Mouse (Mus musculus): ENCODE data around the gene Ptges3l. TPM values are rescaled to one million over a fixed set of nuclear protein-coding genes. Genes with fewer than 3 reads are reported as not detected.

The Ptges3l gene
- 4.9 TPM for polyA plus RNA-seq (2014; fragmentation: Illumina TruSeq; extraction: RNeasy Lipid Tissue Mini Kit (QIAGEN cat#74804); ENCODE audit: low read depth, low replicate concordance)

GRCm38 (mm10) chr11:101424925-101425813 lies at the start of gene Ptges3l, which contains the start of gene Rundc1:
Ptges3l (minus strand) TSS chr11:101425333.
Rundc1 (plus strand) TSS chr11:101425085.

GRCm38 (mm10) chr11:101465869-101466551 lies 40.9 kb upstream of the Ptges3l start, which contains the start of gene Vat1:
Vat1 (minus strand) TSS chr11:101466230.

GRCm38 (mm10) chr11:101464211-101465100 lies 39.3 kb upstream of the Ptges3l start, which contains the start of gene Rnd2:
Rnd2 (plus strand) TSS chr11:101464999.

GRCm38 (mm10) chr11:101448274-101448746 lies 23.2 kb upstream of the Ptges3l start, which contains the start of gene Ifi35:
Ifi35 (plus strand) TSS chr11:101448407.

GRCm38 (mm10) chr11:101442127-101442693 lies 17.1 kb upstream of the Ptges3l start, which contains the start of gene Rpl27:
Rpl27 (plus strand) TSS chr11:101442298.

DNA sequence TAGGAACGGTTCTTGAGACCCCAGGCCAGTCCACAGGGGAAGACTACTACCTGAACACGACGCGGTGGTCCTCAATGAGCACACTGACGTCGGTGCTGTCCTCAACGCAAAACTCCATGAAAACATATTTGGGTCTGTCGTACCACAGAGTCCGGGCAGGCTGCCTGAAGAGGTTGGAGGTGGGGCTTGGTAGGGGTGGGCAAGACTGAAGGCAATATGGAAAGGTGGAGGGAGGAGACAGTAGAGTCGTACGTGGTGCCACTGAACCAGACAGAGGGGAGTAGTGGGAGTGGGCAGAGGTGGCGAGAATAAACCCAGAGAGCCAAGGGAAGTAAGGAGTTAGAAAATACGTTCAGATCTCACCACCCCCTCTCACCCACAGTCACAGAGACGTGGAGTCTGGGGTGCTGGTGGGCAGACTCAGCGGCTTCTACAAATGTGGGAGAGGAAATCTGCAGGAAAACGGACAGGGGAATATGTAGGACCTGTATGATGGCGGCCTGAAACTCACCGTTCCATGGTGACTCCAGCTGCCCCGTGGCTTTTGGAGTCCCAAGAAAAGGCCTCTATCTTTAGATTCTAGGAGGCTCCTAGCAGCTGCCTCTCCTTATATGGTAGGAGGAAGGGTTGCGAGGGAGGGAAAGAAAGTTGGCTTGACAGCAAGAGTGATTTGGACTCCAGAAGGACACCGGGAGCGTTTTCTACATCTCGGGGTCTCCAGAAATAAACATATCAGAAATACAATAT lies 855 bp downstream of the Ptges3l start, which contains the start of gene Gm27029:
Gene Gm27029, minus strand, starts transcription at position 692 of the 747 bp plus-strand sequence.

DNA sequence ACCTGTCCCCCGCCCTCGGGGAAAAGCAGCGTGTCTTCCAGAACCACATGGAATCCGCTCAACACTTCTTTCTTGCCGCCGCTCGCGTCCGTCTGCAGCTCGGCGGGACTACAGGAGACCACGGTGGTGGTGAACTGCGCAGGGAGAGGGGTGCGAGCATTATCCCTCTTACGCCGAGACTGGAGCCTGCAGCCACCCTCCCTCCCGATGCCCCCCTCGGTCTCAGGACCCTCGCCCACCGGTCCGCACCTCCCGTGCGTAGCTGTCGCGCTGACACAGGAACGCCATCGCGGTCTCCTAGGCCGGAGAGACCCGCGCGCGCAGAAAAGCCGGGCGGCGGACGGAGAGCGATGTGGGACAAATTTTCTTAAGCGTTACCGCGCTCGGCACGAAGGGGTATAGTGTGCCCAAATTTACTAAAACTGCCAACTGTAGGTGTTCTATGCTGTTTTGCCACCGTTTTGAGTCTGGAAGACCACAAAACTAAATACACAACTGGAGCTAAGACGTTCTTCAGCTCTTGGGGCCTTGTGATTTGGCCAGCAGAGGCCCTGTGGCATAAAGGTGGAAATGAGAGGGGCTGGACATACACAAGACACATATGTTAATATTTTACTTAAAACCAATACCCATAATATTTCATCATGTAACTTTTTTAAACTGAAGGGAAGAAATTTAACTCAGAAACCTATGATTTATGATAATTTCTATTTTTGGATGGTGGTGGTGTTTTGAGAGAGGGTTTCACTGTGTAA lies 7.9 kb downstream of the Ptges3l start, which contains the start of gene Aarsd1:
Gene Aarsd1, minus strand, starts transcription at position 515 of the 755 bp plus-strand sequence.

Other genes with a start within 250 kb of the Ptges3l start
- not detected for gene Ccr10, start 249.9 kb downstream of the Ptges3l start, polyA plus RNA-seq (2014; fragmentation: Illumina TruSeq; extraction: RNeasy Lipid Tissue Mini Kit (QIAGEN cat#74804); ENCODE audit: low read depth, low replicate concordance)
- gene Ezh1, start 198.9 kb downstream of the Ptges3l start, polyA plus RNA-seq (2014; fragmentation: Illumina TruSeq; extraction: RNeasy Lipid Tissue Mini Kit (QIAGEN cat#74804); ENCODE audit: low read depth, low replicate concordance): 48.0 TPM
- 4.3 TPM for gene Ramp2, start 179.3 kb downstream of the Ptges3l start, polyA plus RNA-seq (2014; fragmentation: Illumina TruSeq; extraction: RNeasy Lipid Tissue Mini Kit (QIAGEN cat#74804); ENCODE audit: low read depth, low replicate concordance)
- gene Vps25, start 171.6 kb downstream of the Ptges3l start, polyA plus RNA-seq (2014; fragmentation: Illumina TruSeq; extraction: RNeasy Lipid Tissue Mini Kit (QIAGEN cat#74804); ENCODE audit: low read depth, low replicate concordance): 81.9 TPM
- 1.0 TPM for gene Wnk4, start 164.8 kb downstream of the Ptges3l start, polyA plus RNA-seq (2014; fragmentation: Illumina TruSeq; extraction: RNeasy Lipid Tissue Mini Kit (QIAGEN cat#74804); ENCODE audit: low read depth, low replicate concordance)
- 8.1 TPM for gene Cntd1, start 146.3 kb downstream of the Ptges3l start, polyA plus RNA-seq (2014; fragmentation: Illumina TruSeq; extraction: RNeasy Lipid Tissue Mini Kit (QIAGEN cat#74804); ENCODE audit: low read depth, low replicate concordance)
- gene Coa3, start 146.2 kb downstream of the Ptges3l start, polyA plus RNA-seq (2014; fragmentation: Illumina TruSeq; extraction: RNeasy Lipid Tissue Mini Kit (QIAGEN cat#74804); ENCODE audit: low read depth, low replicate concordance): 9.6 TPM
- gene Becn1, start 123.0 kb downstream of the Ptges3l start, polyA plus RNA-seq (2014; fragmentation: Illumina TruSeq; extraction: RNeasy Lipid Tissue Mini Kit (QIAGEN cat#74804); ENCODE audit: low read depth, low replicate concordance): 138 TPM
- gene Psme3, start 109.1 kb downstream of the Ptges3l start, polyA plus RNA-seq (2014; fragmentation: Illumina TruSeq; extraction: RNeasy Lipid Tissue Mini Kit (QIAGEN cat#74804); ENCODE audit: low read depth, low replicate concordance): 161 TPM
- 0.38 TPM for gene Aoc2, start 100.3 kb downstream of the Ptges3l start, polyA plus RNA-seq (2014; fragmentation: Illumina TruSeq; extraction: RNeasy Lipid Tissue Mini Kit (QIAGEN cat#74804); ENCODE audit: low read depth, low replicate concordance)
- 15.5 TPM for gene Aoc3, start 94.7 kb downstream of the Ptges3l start, polyA plus RNA-seq (2014; fragmentation: Illumina TruSeq; extraction: RNeasy Lipid Tissue Mini Kit (QIAGEN cat#74804); ENCODE audit: low read depth, low replicate concordance)
- gene G6pc, start 57.8 kb downstream of the Ptges3l start, polyA plus RNA-seq (2014; fragmentation: Illumina TruSeq; extraction: RNeasy Lipid Tissue Mini Kit (QIAGEN cat#74804); ENCODE audit: low read depth, low replicate concordance): not detected
- 5.4 TPM for gene Aarsd1, start 7.7 kb downstream of the Ptges3l start, polyA plus RNA-seq (2014; fragmentation: Illumina TruSeq; extraction: RNeasy Lipid Tissue Mini Kit (QIAGEN cat#74804); ENCODE audit: low read depth, low replicate concordance)
- gene Gm27029, start 537 bp downstream of the Ptges3l start, polyA plus RNA-seq (2014; fragmentation: Illumina TruSeq; extraction: RNeasy Lipid Tissue Mini Kit (QIAGEN cat#74804); ENCODE audit: low read depth, low replicate concordance): not detected
- 3.9 TPM for gene Rundc1, start 248 bp downstream of the Ptges3l start, polyA plus RNA-seq (2014; fragmentation: Illumina TruSeq; extraction: RNeasy Lipid Tissue Mini Kit (QIAGEN cat#74804); ENCODE audit: low read depth, low replicate concordance)
- gene Rpl27, start 17.0 kb upstream of the Ptges3l start, polyA plus RNA-seq (2014; fragmentation: Illumina TruSeq; extraction: RNeasy Lipid Tissue Mini Kit (QIAGEN cat#74804); ENCODE audit: low read depth, low replicate concordance): 57.4 TPM
- 2.3 TPM for gene Ifi35, start 23.1 kb upstream of the Ptges3l start, polyA plus RNA-seq (2014; fragmentation: Illumina TruSeq; extraction: RNeasy Lipid Tissue Mini Kit (QIAGEN cat#74804); ENCODE audit: low read depth, low replicate concordance)
- 3.3 TPM for gene Rnd2, start 39.7 kb upstream of the Ptges3l start, polyA plus RNA-seq (2014; fragmentation: Illumina TruSeq; extraction: RNeasy Lipid Tissue Mini Kit (QIAGEN cat#74804); ENCODE audit: low read depth, low replicate concordance)
- gene Vat1, start 40.9 kb upstream of the Ptges3l start, polyA plus RNA-seq (2014; fragmentation: Illumina TruSeq; extraction: RNeasy Lipid Tissue Mini Kit (QIAGEN cat#74804); ENCODE audit: low read depth, low replicate concordance): 1.4 TPM
- 5.3 TPM for gene Brca1, start 126.6 kb upstream of the Ptges3l start, polyA plus RNA-seq (2014; fragmentation: Illumina TruSeq; extraction: RNeasy Lipid Tissue Mini Kit (QIAGEN cat#74804); ENCODE audit: low read depth, low replicate concordance)
- gene Nbr1, start 126.8 kb upstream of the Ptges3l start, polyA plus RNA-seq (2014; fragmentation: Illumina TruSeq; extraction: RNeasy Lipid Tissue Mini Kit (QIAGEN cat#74804); ENCODE audit: low read depth, low replicate concordance): 237 TPM
- gene Tmem106a, start 156.9 kb upstream of the Ptges3l start, polyA plus RNA-seq (2014; fragmentation: Illumina TruSeq; extraction: RNeasy Lipid Tissue Mini Kit (QIAGEN cat#74804); ENCODE audit: low read depth, low replicate concordance): 18.5 TPM
- gene Gm11634, start 173.9 kb upstream of the Ptges3l start, polyA plus RNA-seq (2014; fragmentation: Illumina TruSeq; extraction: RNeasy Lipid Tissue Mini Kit (QIAGEN cat#74804); ENCODE audit: low read depth, low replicate concordance): not detected
- gene Rdm1, start 201.9 kb upstream of the Ptges3l start, polyA plus RNA-seq (2014; fragmentation: Illumina TruSeq; extraction: RNeasy Lipid Tissue Mini Kit (QIAGEN cat#74804); ENCODE audit: low read depth, low replicate concordance): 0.47 TPM
- gene Arl4d, start 240.2 kb upstream of the Ptges3l start, polyA plus RNA-seq (2014; fragmentation: Illumina TruSeq; extraction: RNeasy Lipid Tissue Mini Kit (QIAGEN cat#74804); ENCODE audit: low read depth, low replicate concordance): 3.4 TPM

Data from sigmoid colon, adult 10 weeks (tissue).